9 mouse cellular contexts compared by ENCODE assay signal in genomic region chr3:35323450-35324077, GRCm38 (mm10).
DNase-seq lines count a peak whose midpoint lies in the region; ATAC-seq and TF ChIP-seq lines count a peak whose summit lies in the region.
"Had no signal": no experiment of that assay in that cellular context is flagged by ENCODE, and none has a peak within 500 bp of the region (broad histone marks: within the 10 kb centered on the region; RNA-seq: fewer than 3 reads in every experiment).

No protein-coding gene starts in this region.

- H3K27me3 ChIP-seq in heart, embryonic 11.5 days (ENCODE audit: control insufficient read depth, insufficient read depth, low read length) = no peaks in the 10 kb centered on the region
- H3K27me3 ChIP-seq: heart, embryonic 13.5 days had no signal

- H3K36me3 ChIP-seq in heart, embryonic 11.5 days (ENCODE audit: control insufficient read depth, insufficient read depth, low read length) = no peaks in the 10 kb centered on the region
- H3K36me3 ChIP-seq: heart, embryonic 13.5 days had no signal

- H3K4me3 ChIP-seq in heart, embryonic 11.5 days (ENCODE audit: low read depth, low read length) = no peak overlapping the region
- H3K4me3 ChIP-seq in left cerebral cortex, adult 2 months = no peak overlapping the region
- H3K4me3 ChIP-seq: heart, embryonic 13.5 days had no signal

- no peaks in the 10 kb centered on the region for H3K9me3 ChIP-seq in heart, embryonic 11.5 days (replicated peaks; ENCODE audit: control insufficient read depth, low read length)
- H3K9me3 ChIP-seq: heart, embryonic 13.5 days had no signal

- H3K9ac ChIP-seq in heart, embryonic 11.5 days (ENCODE audit: low read depth, low read length) = no peak overlapping the region
- H3K9ac ChIP-seq: heart, embryonic 13.5 days had no signal

- TF ChIP-seq CTCF in left cerebral cortex, adult 2 months (IDR thresholded peaks at IDR 0.05) = peak; percentile 74

- no peaks in the 10 kb centered on the region for H3K4me1 ChIP-seq in heart, embryonic 11.5 days (ENCODE audit: control insufficient read depth, insufficient read depth, low read length)

- 62% methylated on average over 11 of the region's 11 CpGs for WGBS in heart, embryonic 11.5 days (ENCODE audit: insufficient replicate concordance)

- intact Hi-C loops in left cerebral cortex, adult 2 months (cut with DNase I) = loop anchor here (5.0 kb wide), 1 partner anchor 676 kb away; no protein-coding TSS in a partner anchor

- peak; percentile 65 for DNase-seq in heart, adult 11 months
- DNase-seq in adrenal gland, adult (ENCODE audit: inconsistent age in 2 of 2, low spot score in 1 of 2) = peak; percentile 13 to 70
- peak; percentile 16 for DNase-seq in fibroblast of lung, adult 2 months (ENCODE audit: low read depth)
- DNase-seq in induced T-regulatory cell, adult 2 months (ENCODE audit: low read depth) = peak; percentile 49
- peak; percentile 48 to 68 for DNase-seq in left cerebral cortex, adult 2 months (ENCODE audit: extremely low spot score in 1 of 2, low spot score in 2 of 2)
- peak; percentile 60 for DNase-seq in neural tube, embryonic 10.5 days (ENCODE audit: extremely low spot score, low spot score)
- peak; percentile 27 for DNase-seq in yolk sac, embryonic 10.5 days (ENCODE audit: low spot score)

- no peak for ATAC-seq in heart, embryonic 11.5 days (replicated peaks; ENCODE audit: insufficient number of reproducible peaks, low FRiP score, low TSS enrichment)

- H3K4me2 ChIP-seq in heart, embryonic 11.5 days = no peak overlapping the region
- H3K4me2 ChIP-seq: heart, embryonic 13.5 days had no signal

- no peak overlapping the region for H3K27ac ChIP-seq in heart, embryonic 11.5 days (ENCODE audit: low read depth, low read length)
- peak overlapping the region; percentile 51; the same call in 1 of the 2 replicates for H3K27ac ChIP-seq in left cerebral cortex, adult 2 months
- H3K27ac ChIP-seq: heart, embryonic 13.5 days had no signal
